Mouse (Mus musculus): ENCODE measurements around the gene D630039A03Rik.

DNA sequence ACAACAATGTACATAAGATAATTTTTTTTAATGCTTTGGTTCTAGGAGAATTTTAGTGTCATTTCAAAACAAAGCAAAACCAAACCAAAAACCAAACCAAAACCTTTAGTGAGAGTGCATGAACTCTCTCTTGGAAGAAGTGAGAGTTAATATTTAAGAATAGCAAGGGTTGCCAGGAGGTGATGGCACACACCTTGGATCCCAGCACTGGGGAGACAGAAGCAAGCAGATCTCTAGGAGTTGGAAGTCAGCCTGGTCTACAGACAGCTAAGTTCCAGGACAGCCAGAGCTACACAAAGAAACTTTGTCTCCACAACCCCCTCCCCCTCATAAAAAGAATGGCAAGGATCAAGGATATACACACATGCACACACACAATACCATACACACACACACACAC lies 3.1 kb downstream of the D630039A03Rik start:
- no peak for TF ChIP-seq CTCF (IDR thresholded peaks at IDR 0.05; ENCODE audit: control insufficient read depth, insufficient read depth, insufficient read length)
- TF ChIP-seq MAX (IDR thresholded peaks at IDR 0.05): no peak
- TF ChIP-seq USF1 (IDR thresholded peaks at IDR 0.05; ENCODE audit: low read depth): no peak
- no peak for TF ChIP-seq MYOD1 (IDR thresholded peaks at IDR 0.05; ENCODE audit: control insufficient read depth, insufficient read length, low read depth)

All from C2C12 (cell line).